Mouse (Mus musculus): ENCODE results near the gene Spats2. TPM values are rescaled to one million over a fixed set of nuclear protein-coding genes. Genes with fewer than 3 reads are reported as not detected.

The Spats2 gene
- polyA plus RNA-seq, 1 experiment from 2014 or later = 33.7 TPM

DNA sequence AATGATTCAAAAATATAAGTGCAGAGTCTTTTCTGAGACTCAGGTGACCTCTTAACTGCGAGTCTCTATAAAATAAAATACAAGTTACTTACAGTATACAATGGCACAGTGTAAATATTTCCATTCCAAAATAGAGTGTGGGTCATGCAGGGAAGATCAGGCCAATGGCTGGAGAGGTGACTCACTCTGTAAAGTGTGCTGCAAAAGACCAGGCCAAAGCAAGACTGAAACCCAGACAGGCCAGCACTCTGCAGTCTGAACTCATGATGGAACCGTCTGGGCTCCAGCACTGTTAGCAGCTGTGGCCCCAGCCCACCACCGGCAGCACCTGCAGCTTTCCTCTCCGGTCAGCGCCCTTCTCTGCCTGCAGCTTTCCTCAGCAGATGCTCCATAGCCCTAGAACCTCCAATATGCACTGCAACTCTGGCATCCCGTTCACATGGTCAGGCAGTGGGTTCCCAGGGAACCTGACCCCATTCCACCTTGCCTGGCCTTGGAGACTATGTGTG lies 129.6 kb downstream of the Spats2 start:
- no peak for ATAC-seq (ENCODE audit: low FRiP score)

DNA sequence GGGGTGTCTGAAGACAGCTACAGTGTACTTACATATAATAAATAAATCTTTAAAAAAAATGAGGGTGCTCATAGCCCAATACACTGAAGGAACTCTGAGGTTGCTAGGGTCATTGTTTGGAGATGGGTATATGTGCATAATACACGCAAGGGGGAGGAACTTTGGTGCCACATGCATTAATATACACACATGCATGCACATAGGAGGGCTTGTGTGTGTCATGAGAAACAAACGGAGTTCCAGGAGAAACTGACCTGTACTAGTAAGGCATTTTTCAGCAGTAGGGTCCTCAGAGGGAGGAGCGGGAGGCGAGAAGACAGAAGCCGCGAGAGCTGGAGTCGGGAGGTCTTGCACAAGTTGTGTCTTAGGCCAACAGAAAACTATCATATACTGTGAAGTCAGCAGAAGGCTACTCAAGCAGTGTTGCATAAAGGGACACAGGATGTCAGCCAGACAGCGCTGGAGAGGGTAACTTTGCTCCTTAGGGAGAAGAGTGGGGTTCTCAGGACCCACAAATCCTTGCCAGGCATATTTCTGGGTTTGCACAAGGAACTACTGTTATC lies 133.5 kb downstream of the Spats2 start:
- no peak for ATAC-seq (ENCODE audit: low FRiP score)

More for the DNA sequence above, 129.6 kb downstream of the Spats2 start:
- no peak for DNase-seq (ENCODE audit: low spot score)
- Histone ChIP-seq H3K4me3 (replicated peaks; ENCODE audit: low read length) (no peak overlapping the region), H3K4me1 (replicated peaks; ENCODE audit: control insufficient read depth, insufficient read depth, low read length) (peaks cover 13% of the 10 kb centered on the region), H3K27me3 (ENCODE audit: control insufficient read depth, insufficient read depth, low read length) (no peaks in the 10 kb centered on the region), H3K4me2 (replicated peaks) (no peak overlapping the region), H3K9ac (no peak overlapping the region), H3K27ac (no peak overlapping the region), H3K36me3 (replicated peaks; ENCODE audit: control insufficient read depth, insufficient read depth) (no peaks in the 10 kb centered on the region), H3K9me3 (ENCODE audit: control insufficient read depth, low read length) (no peaks in the 10 kb centered on the region)
- WGBS = 83% methylated on average over 6 of the region's 6 CpGs

DNA sequence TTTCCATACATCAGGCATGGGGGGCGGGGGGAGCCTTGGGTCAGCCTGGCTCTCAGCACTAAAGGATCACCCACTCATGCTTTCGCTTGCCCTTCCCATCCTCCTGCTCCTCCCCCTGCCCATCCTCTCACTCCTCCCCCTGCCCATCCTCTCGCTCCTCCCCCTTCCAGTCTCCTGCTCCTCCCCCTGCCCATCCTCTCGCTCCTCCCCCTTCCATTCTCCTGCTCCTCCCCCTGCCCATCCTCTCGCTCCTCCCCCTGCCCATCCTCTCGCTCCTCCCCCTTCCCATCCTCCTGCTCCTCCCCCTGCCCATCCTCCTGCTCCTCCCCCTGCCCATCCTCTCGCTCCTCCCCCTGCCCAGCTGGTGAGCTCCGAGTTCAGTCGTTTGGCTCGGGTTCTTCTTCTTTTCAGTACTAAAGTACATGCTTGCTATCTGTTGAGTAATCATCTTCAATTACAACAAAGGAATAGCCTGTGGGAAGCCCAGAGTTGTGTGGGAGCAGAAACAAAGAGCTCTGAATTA lies 134.1 kb downstream of the Spats2 start:
- Histone ChIP-seq H3K27ac (no peak overlapping the region), H3K27me3 (ENCODE audit: control insufficient read depth, insufficient read depth, low read length) (no peaks in the 10 kb centered on the region), H3K4me2 (replicated peaks) (peak overlapping the region; percentile 36), H3K9ac (no peak overlapping the region), H3K9me3 (ENCODE audit: control insufficient read depth, low read length) (no peaks in the 10 kb centered on the region), H3K36me3 (replicated peaks; ENCODE audit: control insufficient read depth, insufficient read depth) (no peaks in the 10 kb centered on the region), H3K4me3 (replicated peaks; ENCODE audit: low read length) (no peak overlapping the region), H3K4me1 (replicated peaks; ENCODE audit: control insufficient read depth, insufficient read depth, low read length) (0 out of 2 replicates have a peak, but pooled peaks cover 3% of the 10 kb centered on the region)
- DNase-seq (ENCODE audit: low spot score) = peak; percentile 37
- WGBS = 3% methylated on average over 10 of the region's 10 CpGs
- no peak for ATAC-seq (ENCODE audit: low FRiP score)

More for the DNA sequence above, 133.5 kb downstream of the Spats2 start:
- no peak overlapping the region for H3K9ac ChIP-seq
- WGBS = 67% methylated on average over 8 of the region's 8 CpGs
- H3K4me1 ChIP-seq (replicated peaks; ENCODE audit: control insufficient read depth, insufficient read depth, low read length) = 0 out of 2 replicates have a peak, but pooled peaks cover 3% of the 10 kb centered on the region
- DNase-seq (ENCODE audit: low spot score) = no peak
- H3K4me2 ChIP-seq (replicated peaks) = peak overlapping the region; percentile 36
- no peaks in the 10 kb centered on the region for H3K9me3 ChIP-seq (ENCODE audit: control insufficient read depth, low read length)
- no peaks in the 10 kb centered on the region for H3K36me3 ChIP-seq (replicated peaks; ENCODE audit: control insufficient read depth, insufficient read depth)
- H3K27me3 ChIP-seq (ENCODE audit: control insufficient read depth, insufficient read depth, low read length) = no peaks in the 10 kb centered on the region
- no peak overlapping the region for H3K27ac ChIP-seq
- no peak overlapping the region for H3K4me3 ChIP-seq (replicated peaks; ENCODE audit: low read length)

DNA sequence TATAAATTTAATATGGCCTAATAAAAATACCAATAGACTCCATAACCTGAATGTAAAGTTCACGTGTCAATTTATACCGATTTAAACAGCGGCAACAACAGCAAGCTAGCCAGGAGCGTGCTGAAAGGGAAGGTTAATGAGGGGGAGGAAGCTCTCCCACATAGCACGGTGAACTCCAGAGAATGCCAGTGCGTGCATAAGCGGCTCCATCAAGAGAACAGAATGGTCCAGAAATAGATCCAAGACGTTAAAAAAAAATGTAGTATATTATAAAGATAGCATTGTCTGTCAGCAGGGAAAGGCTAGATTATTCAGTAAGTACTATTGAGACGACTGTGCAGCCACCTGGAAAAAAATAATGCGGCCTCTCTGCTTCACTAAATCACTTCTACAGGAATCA lies 137.0 kb downstream of the Spats2 start:
- Histone ChIP-seq H3K4me3 (replicated peaks; ENCODE audit: low read length) (no peak overlapping the region), H3K27ac (no peak overlapping the region), H3K4me1 (replicated peaks; ENCODE audit: control insufficient read depth, insufficient read depth, low read length) (0 out of 2 replicates have a peak, but pooled peaks cover 3% of the 10 kb centered on the region), H3K9ac (no peak overlapping the region), H3K4me2 (replicated peaks) (no peak overlapping the region), H3K9me3 (ENCODE audit: control insufficient read depth, low read length) (no peaks in the 10 kb centered on the region), H3K27me3 (ENCODE audit: control insufficient read depth, insufficient read depth, low read length) (no peaks in the 10 kb centered on the region), H3K36me3 (replicated peaks; ENCODE audit: control insufficient read depth, insufficient read depth) (no peaks in the 10 kb centered on the region)
- no peak for DNase-seq (ENCODE audit: low spot score)
- ATAC-seq (ENCODE audit: low FRiP score) = no peak
- 47% methylated on average over 10 of the region's 10 CpGs for WGBS

Small RNA genes within 50 kb of the gene (microRNA-seq; reads per million reads assigned to microRNA genes)
- gene Mir6960 = 0.65 reads per million

Other genes starting within 250 kb of the Spats2 start
- 19.4 and 19.8 TPM in 2 replicates for gene Rhebl1, start 231.4 kb upstream of the Spats2 start, polyA plus RNA-seq (2014; fragmentation: Nextera tagmentation; extraction: Ambion mirVana)
- 1.1 and 1.4 TPM in 2 replicates for gene Dhh, start 227.4 kb upstream of the Spats2 start, polyA plus RNA-seq (2014; fragmentation: Nextera tagmentation; extraction: Ambion mirVana)
- gene Lmbr1l, start 207.7 kb upstream of the Spats2 start, polyA plus RNA-seq (2014; fragmentation: Nextera tagmentation; extraction: Ambion mirVana) = 6.4 and 8.1 TPM in 2 replicates
- gene Tuba1b, start 191.4 kb upstream of the Spats2 start, polyA plus RNA-seq (2014; fragmentation: Nextera tagmentation; extraction: Ambion mirVana) = 1,223 and 1,455 TPM in 2 replicates
- not detected in 2 replicates for gene Gm49450, start 172.4 kb upstream of the Spats2 start, polyA plus RNA-seq (2014; fragmentation: Nextera tagmentation; extraction: Ambion mirVana)
- gene Tuba1a, start 172.2 kb upstream of the Spats2 start, polyA plus RNA-seq (2014; fragmentation: Nextera tagmentation; extraction: Ambion mirVana) = 14,408 and 15,410 TPM in 2 replicates
- gene Tuba1c, start 96.0 kb upstream of the Spats2 start, polyA plus RNA-seq (2014; fragmentation: Nextera tagmentation; extraction: Ambion mirVana) = 21.7 and 24.2 TPM in 2 replicates
- 77.9 and 79.5 TPM in 2 replicates for gene Prph, start 70.7 kb upstream of the Spats2 start, polyA plus RNA-seq (2014; fragmentation: Nextera tagmentation; extraction: Ambion mirVana)
- gene Troap, start 51.3 kb upstream of the Spats2 start, polyA plus RNA-seq (2014; fragmentation: Nextera tagmentation; extraction: Ambion mirVana) = 3.7 and 4.0 TPM in 2 replicates
- gene C1ql4, start 38.1 kb upstream of the Spats2 start, polyA plus RNA-seq (2014; fragmentation: Nextera tagmentation; extraction: Ambion mirVana) = 4.7 and 6.6 TPM in 2 replicates
- 0.52 and 1.0 TPM in 2 replicates for gene Dnajc22, start 32.7 kb upstream of the Spats2 start, polyA plus RNA-seq (2014; fragmentation: Nextera tagmentation; extraction: Ambion mirVana)
- 0.81 and 0.96 TPM in 2 replicates for gene Kcnh3, start 98.9 kb downstream of the Spats2 start, polyA plus RNA-seq (2014; fragmentation: Nextera tagmentation; extraction: Ambion mirVana)
- 200 and 205 TPM in 2 replicates for gene Mcrs1, start 126.0 kb downstream of the Spats2 start, polyA plus RNA-seq (2014; fragmentation: Nextera tagmentation; extraction: Ambion mirVana)
- gene Prpf40b, start 169.2 kb downstream of the Spats2 start, polyA plus RNA-seq (2014; fragmentation: Nextera tagmentation; extraction: Ambion mirVana) = 84.7 and 89.6 TPM in 2 replicates
- gene Fam186b, start 170.0 kb downstream of the Spats2 start, polyA plus RNA-seq (2014; fragmentation: Nextera tagmentation; extraction: Ambion mirVana) = 0.39 and 0.81 TPM in 2 replicates
- gene Fmnl3, start 244.6 kb downstream of the Spats2 start, polyA plus RNA-seq (2014; fragmentation: Nextera tagmentation; extraction: Ambion mirVana) = 9.0 and 9.2 TPM in 2 replicates

All from hindbrain, embryonic 14.5 days (tissue).